Mouse (Mus musculus) hindbrain, embryonic 15.5 days (tissue): ENCODE data around the gene Kcnq2. TPM values are rescaled to one million over a fixed set of nuclear protein-coding genes. Genes with fewer than 3 reads are reported as not detected.

ENCODE experiments used
- ATAC-seq: fragments of 200-750 bp; cut with Nextera tagmentation; 2 replicates; pipeline ENCODE4 v1.8.0; 2017; ENCODE audit warnings: low read depth, moderate number of reproducible peaks, moderate TSS enrichment; ENCODE audit not compliant: low FRiP score
- H3K27ac ChIP-seq: fragments of 300-500 bp; sonication (generic); replicated peaks from 2 replicates; pipeline ENCODE4 v1.5.1; 2015; ENCODE audit warnings: mild to moderate bottlenecking, inconsistent platforms
- H3K27me3 ChIP-seq: fragments of 300-500 bp; sonication (generic); 2 replicates; pipeline ENCODE4 v1.6.1; 2015; ENCODE audit warnings: control low read depth, inconsistent platforms
- H3K36me3 ChIP-seq: fragments of 300-500 bp; sonication (generic); 2 replicates; pipeline ENCODE4 v1.6.1; 2015; ENCODE audit warnings: control low read depth, inconsistent platforms
- H3K4me1 ChIP-seq: fragments of 300-500 bp; sonication (generic); replicated peaks from 2 replicates; pipeline ENCODE4 v1.6.1; 2015; ENCODE audit warnings: control low read depth, inconsistent platforms
- H3K4me2 ChIP-seq: fragments of 300-500 bp; sonication (generic); 2 replicates; pipeline ENCODE4 v1.6.1; 2015; ENCODE audit warnings: moderate library complexity, mild to moderate bottlenecking, inconsistent platforms
- H3K4me3 ChIP-seq: fragments of 300-500 bp; sonication (generic); 2 replicates; pipeline ENCODE4 v1.5.1; 2015; ENCODE audit warnings: mild to moderate bottlenecking, inconsistent platforms
- H3K9ac ChIP-seq: fragments of 300-500 bp; sonication (generic); 2 replicates; pipeline ENCODE4 v1.6.1; 2015; ENCODE audit warnings: inconsistent platforms
- H3K9me3 ChIP-seq: fragments of 300-500 bp; sonication (generic); 2 replicates; pipeline ENCODE4 v1.6.1; 2016; ENCODE audit warnings: control low read depth, inconsistent platforms
- WGBS: fragments of 180-500 bp; shearing (Covaris S2); methylation state at CpG from one replicate; pipeline ENCODE4 v1.1.7; 2015; 5-methylcytosine and 5-hydroxymethylcytosine counted together
- polyA plus RNA-seq: library from polyadenylated mRNA; unstranded; fragments of >200 nt; fragmentation: Nextera tagmentation; extraction: Ambion mirVana; gene quantifications from 2 replicates; pipeline ENCODE4 v1.2.1, GENCODE M21; 2015

Kcnq2 gene
- polyA plus RNA-seq, 1 experiment from 2014 or later = 50.4 TPM

- no peak overlapping the region for H3K4me3 ChIP-seq
- 33% methylated on average over 3 of the region's 3 CpGs for WGBS
- no peak overlapping the region for H3K9ac ChIP-seq
- no peaks in the 10 kb centered on the region for H3K36me3 ChIP-seq
- H3K27me3 ChIP-seq = no peaks in the 10 kb centered on the region
- no peak overlapping the region for H3K27ac ChIP-seq
- H3K4me1 ChIP-seq = peaks cover 23% of the 10 kb centered on the region
- no peak for ATAC-seq
- no peak overlapping the region for H3K4me2 ChIP-seq
- no peaks in the 10 kb centered on the region for H3K9me3 ChIP-seq
These were observed 76.9 kb downstream of the Kcnq2 start for GRCm38 (mm10) chr2:181058193-181058592.

- WGBS = 29% methylated on average over 8 of the region's 8 CpGs
These were observed 77.8 kb downstream of the Kcnq2 start for GRCm38 (mm10) chr2:181057341-181057740.

GRCm38 (mm10) chr2:181052171-181052570 lies 82.9 kb downstream of the Kcnq2 start:
- no peak overlapping the region for H3K4me2 ChIP-seq
- H3K4me3 ChIP-seq = no peak overlapping the region
- H3K9me3 ChIP-seq = no peaks in the 10 kb centered on the region
- no peak overlapping the region for H3K9ac ChIP-seq
- H3K27me3 ChIP-seq = no peaks in the 10 kb centered on the region
- WGBS = 75% methylated on average over 1 of the region's 1 CpGs
- no peak overlapping the region for H3K27ac ChIP-seq
- ATAC-seq = no peak
- H3K4me1 ChIP-seq = peaks cover 10% of the 10 kb centered on the region
- H3K36me3 ChIP-seq = no peaks in the 10 kb centered on the region

More at GRCm38 (mm10) chr2:181057341-181057740, 77.8 kb downstream of the Kcnq2 start:
- H3K9me3 ChIP-seq = no peaks in the 10 kb centered on the region
- H3K27ac ChIP-seq = no peak overlapping the region
- H3K4me3 ChIP-seq = no peak overlapping the region
- H3K4me1 ChIP-seq = peaks cover 23% of the 10 kb centered on the region
- no peaks in the 10 kb centered on the region for H3K27me3 ChIP-seq
- ATAC-seq = peak; percentile 63; the same call in 1 of the 2 replicates
- H3K36me3 ChIP-seq = no peaks in the 10 kb centered on the region
- H3K4me2 ChIP-seq = no peak overlapping the region
- H3K9ac ChIP-seq = no peak overlapping the region

GRCm38 (mm10) chr2:181048986-181049385 lies 86.1 kb downstream of the Kcnq2 start:
- Histone ChIP-seq H3K4me2 (no peak overlapping the region), H3K36me3 (no peaks in the 10 kb centered on the region), H3K27ac (no peak overlapping the region), H3K4me1 (peaks cover 3% of the 10 kb centered on the region), H3K4me3 (no peak overlapping the region), H3K27me3 (no peaks in the 10 kb centered on the region), H3K9ac (no peak overlapping the region), H3K9me3 (no peaks in the 10 kb centered on the region)
- WGBS = 78% methylated on average over 9 of the region's 9 CpGs
- no peak for ATAC-seq

GRCm38 (mm10) chr2:181048252-181048945 lies 86.7 kb downstream of the Kcnq2 start:
- 32% methylated on average over 7 of the region's 7 CpGs for WGBS
- no peaks in the 10 kb centered on the region for H3K9me3 ChIP-seq
- H3K27ac ChIP-seq = no peak overlapping the region
- no peak overlapping the region for H3K4me2 ChIP-seq
- no peak overlapping the region for H3K9ac ChIP-seq
- no peaks in the 10 kb centered on the region for H3K36me3 ChIP-seq
- H3K27me3 ChIP-seq = no peaks in the 10 kb centered on the region
- no peak overlapping the region for H3K4me3 ChIP-seq
- H3K4me1 ChIP-seq = peaks cover 8% of the 10 kb centered on the region
- no peak for ATAC-seq

- ATAC-seq = no peak
- Histone ChIP-seq H3K4me1 (peaks cover 37% of the 10 kb centered on the region), H3K27ac (no peak overlapping the region), H3K27me3 (no peaks in the 10 kb centered on the region), H3K4me2 (no peak overlapping the region), H3K9me3 (no peaks in the 10 kb centered on the region), H3K9ac (no peak overlapping the region), H3K4me3 (no peak overlapping the region), H3K36me3 (no peaks in the 10 kb centered on the region)
- 10% methylated on average over 3 of the region's 3 CpGs for WGBS
These were observed 91.1 kb downstream of the Kcnq2 start for GRCm38 (mm10) chr2:181044001-181044400.

GRCm38 (mm10) chr2:181043437-181043836 lies 91.7 kb downstream of the Kcnq2 start, which contains the start of gene Chrna4:
Gene Chrna4, minus strand, starts transcription at chr2:181043546.
- no peak within 1 kb of the TSS for H3K9ac ChIP-seq

GRCm38 (mm10) chr2:181042376-181042775 lies 92.7 kb downstream of the Kcnq2 start:
- no peaks in the 10 kb centered on the region for H3K27me3 ChIP-seq
- H3K9ac ChIP-seq = no peak overlapping the region
- H3K27ac ChIP-seq = peak overlapping the region; percentile 6
- H3K36me3 ChIP-seq = no peaks in the 10 kb centered on the region
- H3K4me3 ChIP-seq = no peak overlapping the region
- H3K4me1 ChIP-seq = peaks cover 49% of the 10 kb centered on the region
- no peak for ATAC-seq
- H3K9me3 ChIP-seq = no peaks in the 10 kb centered on the region
- H3K4me2 ChIP-seq = no peak overlapping the region

More at GRCm38 (mm10) chr2:181043437-181043836, 91.7 kb downstream of the Kcnq2 start, which contains the start of gene Chrna4:
- Histone ChIP-seq H3K4me2 (no peak within 1 kb of the TSS), H3K36me3 (no peaks in the 10 kb centered on the region), H3K27ac (peak within 1 kb of the TSS; percentile 6), H3K4me3 (no peak within 1 kb of the TSS), H3K27me3 (no peaks in the 10 kb centered on the region), H3K9me3 (no peaks in the 10 kb centered on the region), H3K4me1 (peaks cover 38% of the 10 kb centered on the region)
- ATAC-seq = no peak
- WGBS = 21% methylated on average over 3 of the region's 3 CpGs

GRCm38 (mm10) chr2:181041941-181042340 lies 93.2 kb downstream of the Kcnq2 start:
- H3K36me3 ChIP-seq = no peaks in the 10 kb centered on the region
- no peak overlapping the region for H3K4me2 ChIP-seq
- 7% methylated on average over 7 of the region's 7 CpGs for WGBS
- 0 out of 2 replicates have a peak overlapping the region, but pooled peaks have one; percentile 21 for H3K27ac ChIP-seq
- no peak for ATAC-seq
- no peaks in the 10 kb centered on the region for H3K9me3 ChIP-seq
- no peak overlapping the region for H3K4me3 ChIP-seq
- no peaks in the 10 kb centered on the region for H3K27me3 ChIP-seq
- peaks cover 52% of the 10 kb centered on the region for H3K4me1 ChIP-seq
- H3K9ac ChIP-seq = no peak overlapping the region

GRCm38 (mm10) chr2:181039356-181039680 lies 95.8 kb downstream of the Kcnq2 start:
- WGBS = under 1% methylated on average over 16 of the region's 16 CpGs
- 0 out of 2 replicates have a peak, but pooled peaks have one; percentile 12 for ATAC-seq
- peak overlapping the region; percentile 66 for H3K9ac ChIP-seq
- peak overlapping the region; percentile 88 for H3K4me2 ChIP-seq
- no peak overlapping the region for H3K27ac ChIP-seq
- H3K9me3 ChIP-seq = no peaks in the 10 kb centered on the region
- H3K4me1 ChIP-seq = peaks cover 52% of the 10 kb centered on the region
- peak overlapping the region; percentile 69 for H3K4me3 ChIP-seq
- H3K27me3 ChIP-seq = no peaks in the 10 kb centered on the region
- no peaks in the 10 kb centered on the region; the same call in 1 of the 2 replicates for H3K36me3 ChIP-seq

GRCm38 (mm10) chr2:181038644-181039355 lies 96.3 kb downstream of the Kcnq2 start:
- ATAC-seq = 0 out of 2 replicates have a peak, but pooled peaks have one; percentile 12
- H3K4me2 ChIP-seq = peak overlapping the region; percentile 88
- peak overlapping the region; percentile 66 for H3K9ac ChIP-seq
- H3K27me3 ChIP-seq = no peaks in the 10 kb centered on the region
- peak overlapping the region; percentile 69 for H3K4me3 ChIP-seq
- WGBS = under 1% methylated on average over 54 of the region's 63 CpGs
- H3K36me3 ChIP-seq = no peaks in the 10 kb centered on the region; the same call in 1 of the 2 replicates
- no peaks in the 10 kb centered on the region for H3K9me3 ChIP-seq
- peak overlapping the region; percentile 64 for H3K27ac ChIP-seq
- peaks cover 47% of the 10 kb centered on the region for H3K4me1 ChIP-seq

- Histone ChIP-seq H3K4me3 (no peak overlapping the region), H3K4me1 (peaks cover 25% of the 10 kb centered on the region), H3K9me3 (no peaks in the 10 kb centered on the region), H3K9ac (no peak overlapping the region), H3K27ac (no peak overlapping the region), H3K36me3 (no peaks in the 10 kb centered on the region; the same call in 1 of the 2 replicates), H3K4me2 (no peak overlapping the region), H3K27me3 (no peaks in the 10 kb centered on the region)
- no peak for ATAC-seq
- 78% methylated on average over 6 of the region's 6 CpGs for WGBS
These were observed 98.5 kb downstream of the Kcnq2 start for GRCm38 (mm10) chr2:181036561-181036960.
